Mouse (Mus musculus) E14TG2a.4 (cell line): Measurements from ENCODE around the gene Trp73.

Experiments used
- CTCF ChIP-seq: conservative IDR thresholded peaks from 2 replicates; pipeline ENCODE4 v1.5.1; 2014; ENCODE audit warnings: low read length
- NANOG ChIP-seq: IDR thresholded peaks from 2 replicates; pipeline ENCODE4 v1.6.1; 2014; ENCODE audit warnings: borderline replicate concordance, low read length, mixed read lengths

DNA sequence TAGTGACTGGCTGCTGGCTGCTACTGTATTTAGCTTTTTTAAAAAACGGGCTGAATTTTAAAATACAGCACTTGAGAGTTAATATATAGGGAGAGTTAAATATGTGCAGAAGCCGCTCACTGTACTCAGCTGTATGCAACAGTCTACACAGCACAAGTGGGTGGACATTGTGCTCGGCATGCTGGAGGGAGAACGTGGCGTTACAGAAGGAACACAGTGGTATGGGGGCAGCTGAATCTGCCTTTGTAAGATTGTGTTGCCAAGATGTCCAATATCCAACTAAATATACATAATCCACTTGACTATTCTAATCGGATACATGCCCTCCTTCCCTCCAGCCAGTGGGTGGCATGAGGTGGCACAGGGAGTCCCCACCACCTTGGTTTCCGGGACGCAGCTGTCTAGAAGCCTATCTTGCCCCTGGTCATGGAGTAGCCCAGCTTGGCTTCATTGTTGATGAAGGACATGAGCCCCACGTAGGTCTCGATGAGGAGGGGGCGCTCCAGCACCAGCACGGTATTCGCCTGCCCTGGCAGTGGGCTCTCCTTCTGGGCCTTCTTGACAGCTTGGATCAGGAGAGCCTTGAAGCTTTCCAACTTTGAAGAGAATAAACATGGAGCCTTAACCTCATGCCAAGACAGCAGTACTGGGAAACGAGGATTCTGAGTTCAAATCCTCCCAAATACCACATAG is 18.1 kb upstream of the Trp73 start:
- TF ChIP-seq CTCF (no peak), NANOG (no peak)
